Mouse (Mus musculus) kidney, postnatal 0 days (tissue): ENCODE measurements around the gene Trim37. TPM values are rescaled to one million over a fixed set of nuclear protein-coding genes. Genes with fewer than 3 reads are reported as not detected.

Experiments used
- ATAC-seq: fragments of 200-750 bp; cut with Nextera tagmentation; replicated peaks from 2 replicates; pipeline ENCODE4 v1.8.0; 2017; ENCODE audit warnings: low read depth, moderate number of reproducible peaks, moderate TSS enrichment, moderate library complexity; ENCODE audit not compliant: low FRiP score
- DNase-seq: peaks from one replicate; pipeline ENCODE4 v3.0.0-alpha.2; 2016; ENCODE audit warnings: low spot score
- H3K27ac ChIP-seq: fragments of 300-500 bp; sonication (generic); 2 replicates; pipeline ENCODE4 v1.5.1; 2014; ENCODE audit warnings: mild to moderate bottlenecking
- H3K27me3 ChIP-seq: fragments of 300-500 bp; sonication (generic); 2 replicates; pipeline ENCODE4 v1.6.1; 2014; ENCODE audit warnings: low read length, mixed read lengths; ENCODE audit not compliant: insufficient read depth
- H3K36me3 ChIP-seq: fragments of 300-500 bp; sonication (generic); 2 replicates; pipeline ENCODE4 v1.6.1; 2014; ENCODE audit warnings: low read length, mixed read lengths; ENCODE audit not compliant: insufficient read depth
- H3K4me1 ChIP-seq: fragments of 300-500 bp; sonication (generic); replicated peaks from 2 replicates; pipeline ENCODE4 v1.6.1; 2014; ENCODE audit warnings: antibody characterized with exemption, low read length, mixed read lengths; ENCODE audit not compliant: insufficient read depth
- H3K4me2 ChIP-seq: fragments of 300-500 bp; sonication (generic); 2 replicates; pipeline ENCODE4 v1.6.1; 2014; ENCODE audit warnings: mild to moderate bottlenecking, low read length, moderate library complexity, mixed read lengths
- H3K4me3 ChIP-seq: fragments of 300-500 bp; sonication (generic); replicated peaks from 2 replicates; pipeline ENCODE4 v1.5.1; 2014; ENCODE audit warnings: low read depth, low read length
- H3K9ac ChIP-seq: fragments of 300-500 bp; sonication (generic); 2 replicates; pipeline ENCODE4 v1.6.1; 2014; ENCODE audit warnings: low read depth, low read length
- H3K9me3 ChIP-seq: fragments of 300-500 bp; sonication (generic); replicated peaks from 2 replicates; pipeline ENCODE4 v1.6.1; 2016; ENCODE audit warnings: low read length, inconsistent platforms, mixed read lengths
- CTCF ChIP-seq: IDR thresholded peaks from 2 replicates; pipeline ENCODE4 v1.5.1; 2016; ENCODE audit warnings: antibody characterized with exemption, low read depth, mild to moderate bottlenecking, moderate library complexity
- WGBS: fragments of 180-500 bp; shearing (Covaris S2); extraction: QIAGEN DNeasy Blood & Tissue Kit; methylation state at CpG from one replicate; pipeline ENCODE4 v1.1.7; 2014; 5-methylcytosine and 5-hydroxymethylcytosine counted together
- polyA plus RNA-seq: library from polyadenylated mRNA; unstranded; fragments of >200 nt; fragmentation: Nextera tagmentation; extraction: Ambion mirVana; gene quantifications from 2 replicates; pipeline ENCODE4 v1.2.1, GENCODE M21; 2015

The Trim37 gene
- polyA plus RNA-seq, 1 experiment from 2014 or later: 19.8 TPM

- no peak for TF ChIP-seq CTCF
Observed at GRCm38 (mm10) chr11:87212313-87212712, 85.4 kb downstream of the Trim37 start.

DNA sequence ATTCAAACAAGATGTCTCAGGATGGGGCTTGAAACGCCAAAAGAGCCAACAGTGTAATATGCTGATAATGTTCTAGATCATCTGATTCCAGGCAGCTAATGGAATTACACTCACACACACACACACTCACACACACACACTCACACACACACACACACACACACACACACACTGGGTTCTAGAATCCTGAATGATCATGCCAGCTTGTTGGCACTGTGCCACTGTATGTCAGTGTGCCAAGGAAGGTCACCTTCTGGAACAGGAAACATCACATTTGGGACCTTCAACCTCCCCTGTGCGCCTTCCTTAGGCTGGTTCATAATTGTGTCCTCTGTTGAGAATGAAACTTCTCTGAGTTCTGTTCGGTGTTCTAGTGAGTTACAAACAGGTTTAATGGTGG, 95.8 kb downstream of the Trim37 start:
- ATAC-seq (no peak), DNase-seq (no peak)
- peaks cover 9% of the 10 kb centered on the region; the same call in 1 of the 2 replicates for H3K36me3 ChIP-seq
- H3K9me3 ChIP-seq: no peaks in the 10 kb centered on the region
- WGBS: 82% methylated on average over 3 of the region's 3 CpGs
- H3K27ac ChIP-seq: no peak overlapping the region
- no peak overlapping the region for H3K9ac ChIP-seq
- H3K4me3 ChIP-seq: no peak overlapping the region
- TF ChIP-seq CTCF: no peak
- no peak overlapping the region for H3K4me2 ChIP-seq
- H3K4me1 ChIP-seq: no peaks in the 10 kb centered on the region
- no peaks in the 10 kb centered on the region for H3K27me3 ChIP-seq

More at GRCm38 (mm10) chr11:87212313-87212712, 85.4 kb downstream of the Trim37 start:
- Histone ChIP-seq H3K9me3 (no peaks in the 10 kb centered on the region), H3K27me3 (no peaks in the 10 kb centered on the region), H3K9ac (no peak overlapping the region), H3K36me3 (0 out of 2 replicates have a peak, but pooled peaks cover 3% of the 10 kb centered on the region), H3K27ac (no peak overlapping the region), H3K4me3 (no peak overlapping the region), H3K4me2 (no peak overlapping the region), H3K4me1 (no peaks in the 10 kb centered on the region)
- ATAC-seq (no peak), DNase-seq (no peak)
- 62% methylated on average over 5 of the region's 5 CpGs for WGBS

- Histone ChIP-seq H3K4me2 (no peak overlapping the region), H3K4me1 (no peaks in the 10 kb centered on the region), H3K27me3 (no peaks in the 10 kb centered on the region), H3K9ac (no peak overlapping the region), H3K9me3 (no peaks in the 10 kb centered on the region), H3K27ac (no peak overlapping the region), H3K36me3 (no peaks in the 10 kb centered on the region; the same call in 1 of the 2 replicates), H3K4me3 (no peak overlapping the region)
- 77% methylated on average over 5 of the region's 5 CpGs for WGBS
- DNase-seq (no peak), ATAC-seq (no peak)
- no peak for TF ChIP-seq CTCF
Observed at GRCm38 (mm10) chr11:87227056-87227455, 100.2 kb downstream of the Trim37 start.

DNA sequence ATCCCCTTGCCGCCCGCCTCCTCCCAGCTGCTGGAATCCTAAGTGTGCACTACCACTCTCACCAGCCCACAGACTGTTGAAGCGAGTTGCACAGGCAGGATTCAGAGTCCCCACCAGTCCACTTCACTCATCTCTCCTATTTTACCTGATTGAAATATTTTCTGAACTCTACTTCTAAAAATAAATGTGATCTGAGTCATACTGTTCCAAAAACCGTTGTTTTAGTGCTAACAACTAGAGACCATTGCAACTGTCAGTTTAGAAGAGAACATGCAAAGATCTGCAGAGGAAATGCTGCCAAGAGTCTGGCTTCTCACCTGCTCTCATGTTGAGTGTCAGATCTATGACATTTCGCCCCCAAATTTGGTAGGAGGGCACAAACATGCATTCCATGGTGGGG, 106.5 kb downstream of the Trim37 start:
- WGBS: 74% methylated on average over 5 of the region's 5 CpGs
- Histone ChIP-seq H3K4me3 (no peak overlapping the region), H3K27ac (no peak overlapping the region), H3K4me1 (no peaks in the 10 kb centered on the region), H3K9me3 (no peaks in the 10 kb centered on the region), H3K27me3 (no peaks in the 10 kb centered on the region), H3K36me3 (no peaks in the 10 kb centered on the region), H3K9ac (no peak overlapping the region), H3K4me2 (no peak overlapping the region)
- DNase-seq (no peak), ATAC-seq (no peak)
- TF ChIP-seq CTCF: no peak

DNA sequence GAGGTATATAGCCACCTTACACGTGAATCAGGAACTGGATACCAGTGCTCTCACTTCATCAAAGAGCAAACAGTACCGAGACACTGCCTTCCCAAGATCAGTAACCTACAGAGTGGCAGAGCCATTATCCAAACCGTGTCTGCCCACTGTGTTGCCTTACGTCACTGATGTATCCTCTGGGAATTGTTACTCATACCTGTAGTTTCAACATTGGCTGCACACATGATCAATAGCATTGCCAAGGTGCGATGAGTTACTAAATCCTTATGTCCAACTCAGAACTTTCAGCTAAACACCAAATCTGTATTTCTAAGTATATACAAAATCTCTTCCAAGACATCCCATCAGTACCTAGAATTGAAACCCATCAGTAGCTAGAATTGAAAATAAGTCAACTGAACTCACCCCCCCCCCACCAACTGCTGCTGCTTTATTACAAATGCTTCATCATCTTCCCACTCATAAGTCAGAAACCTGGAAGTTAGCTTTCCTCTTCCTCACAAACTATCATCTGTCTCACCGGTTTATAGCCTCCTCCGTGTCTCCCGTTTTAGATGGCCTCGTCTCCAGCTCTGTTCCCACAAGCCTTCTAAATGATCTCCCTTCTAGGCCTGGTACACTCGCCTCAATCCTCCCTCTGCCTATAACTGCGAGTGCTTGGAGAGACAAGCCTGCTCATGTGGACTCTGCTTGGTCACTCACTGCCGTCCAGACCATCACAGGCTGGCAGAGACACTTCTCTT, 108.0 kb downstream of the Trim37 start:
- H3K27ac ChIP-seq: no peak overlapping the region

GRCm38 (mm10) chr11:87235486-87235872, 108.6 kb downstream of the Trim37 start:
- Histone ChIP-seq H3K4me1 (no peaks in the 10 kb centered on the region), H3K4me2 (no peak overlapping the region), H3K27ac (no peak overlapping the region), H3K36me3 (no peaks in the 10 kb centered on the region), H3K9ac (no peak overlapping the region), H3K4me3 (no peak overlapping the region), H3K27me3 (no peaks in the 10 kb centered on the region), H3K9me3 (no peaks in the 10 kb centered on the region)
- DNase-seq: no peak
- no peak for TF ChIP-seq CTCF
- no peak for ATAC-seq
- WGBS: 62% methylated on average over 5 of the region's 5 CpGs

More for the DNA sequence above, 108.0 kb downstream of the Trim37 start:
- no peak overlapping the region for H3K4me2 ChIP-seq
- DNase-seq (no peak), ATAC-seq (no peak)
- TF ChIP-seq CTCF: no peak
- no peak overlapping the region for H3K4me3 ChIP-seq
- WGBS: 88% methylated on average over 12 of the region's 12 CpGs
- no peaks in the 10 kb centered on the region for H3K9me3 ChIP-seq
- H3K4me1 ChIP-seq: no peaks in the 10 kb centered on the region
- H3K27me3 ChIP-seq: no peaks in the 10 kb centered on the region
- no peaks in the 10 kb centered on the region for H3K36me3 ChIP-seq
- no peak overlapping the region for H3K9ac ChIP-seq
